Mouse (Mus musculus) testis, postnatal 14 days (tissue): ENCODE measurements around the gene Abtb2.
"Not testable (repeated sequence)": the region's sequence is repeated elsewhere in the genome, so short reads cannot be mapped to it uniquely, and the experiment has no call there.

ENCODE experiments used
- DNase-seq: peaks from one replicate; pipeline ENCODE4 v3.0.0; 2021; ENCODE audit warnings: low spot score

Gene Abtb2

DNA sequence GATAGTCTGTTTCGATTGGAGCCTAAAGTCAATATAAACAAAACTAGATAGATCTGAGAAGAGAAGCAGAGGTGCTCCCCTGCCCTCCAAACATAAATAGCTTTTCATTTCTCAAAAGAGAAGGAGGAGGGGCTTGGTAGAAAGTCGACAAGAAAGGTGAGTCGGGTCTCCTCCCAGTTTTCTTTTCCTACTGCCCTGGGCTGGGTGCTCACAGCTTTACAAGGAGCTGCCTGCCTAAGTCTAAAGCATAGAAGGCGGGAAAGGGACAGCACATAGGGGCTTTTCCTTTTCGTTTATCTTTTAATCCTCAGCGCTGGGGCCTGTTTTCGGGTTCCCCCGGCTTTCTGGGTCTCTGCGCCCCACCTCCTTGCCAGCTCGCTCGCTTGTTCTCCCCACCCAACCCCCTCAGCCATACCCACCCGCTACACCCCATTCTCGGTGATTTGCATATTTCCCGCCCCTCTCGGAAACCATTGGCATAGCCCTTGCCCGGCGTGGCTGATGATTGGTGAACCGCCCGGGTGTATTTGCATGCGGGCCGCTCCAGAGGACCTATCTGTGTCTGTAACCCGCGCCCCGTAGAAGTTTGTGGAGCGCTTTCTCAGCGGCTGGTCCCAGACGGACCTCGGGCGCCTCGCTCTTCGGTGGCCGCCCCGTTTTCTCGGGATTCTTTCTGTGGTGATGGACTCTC, at the start of gene Abtb2:
Abtb2 (plus strand) TSS at position 579 of the 691 bp plus-strand sequence.
- peak; percentile 95 for DNase-seq

DNA sequence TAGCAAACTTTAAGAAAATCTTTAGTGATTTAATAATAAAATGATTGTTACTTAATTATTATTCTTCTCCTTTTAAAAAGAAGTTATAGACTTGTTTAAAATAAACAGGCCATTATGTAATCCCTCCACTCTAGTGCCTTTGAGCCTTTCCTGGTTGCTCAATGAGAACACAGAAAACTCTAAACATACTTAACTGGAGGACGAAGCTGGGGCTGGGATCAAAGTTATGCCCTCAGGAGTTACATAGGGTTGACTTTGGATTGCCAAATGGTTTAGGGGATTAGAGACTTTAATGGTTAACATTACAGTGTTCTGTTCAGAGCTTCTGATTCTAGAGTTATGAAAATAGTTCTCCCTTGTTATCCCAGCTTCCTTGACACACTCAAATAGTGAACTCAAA, 49.6 kb upstream of the Abtb2 start:
- no peak for DNase-seq

DNA sequence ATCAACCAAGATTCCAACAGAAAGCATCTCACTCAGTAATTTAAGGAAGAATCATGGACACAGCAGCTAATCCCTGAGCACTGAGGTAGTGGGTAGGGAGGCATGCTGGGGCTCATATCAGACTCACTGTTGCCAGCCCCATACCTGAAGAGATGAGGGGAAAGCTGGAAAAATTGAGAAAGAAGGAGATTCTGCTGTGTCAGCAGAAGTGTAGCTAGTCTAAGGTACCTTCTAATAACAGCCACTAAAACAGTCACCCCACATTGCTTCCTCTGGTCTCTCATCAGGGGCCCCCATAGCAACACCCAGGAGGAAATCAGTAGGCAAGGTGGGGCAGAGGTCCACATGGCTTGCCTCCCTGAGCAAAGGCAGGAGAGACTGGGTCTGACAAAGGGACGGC, 40.5 kb upstream of the Abtb2 start:
- DNase-seq, result no peak

DNA sequence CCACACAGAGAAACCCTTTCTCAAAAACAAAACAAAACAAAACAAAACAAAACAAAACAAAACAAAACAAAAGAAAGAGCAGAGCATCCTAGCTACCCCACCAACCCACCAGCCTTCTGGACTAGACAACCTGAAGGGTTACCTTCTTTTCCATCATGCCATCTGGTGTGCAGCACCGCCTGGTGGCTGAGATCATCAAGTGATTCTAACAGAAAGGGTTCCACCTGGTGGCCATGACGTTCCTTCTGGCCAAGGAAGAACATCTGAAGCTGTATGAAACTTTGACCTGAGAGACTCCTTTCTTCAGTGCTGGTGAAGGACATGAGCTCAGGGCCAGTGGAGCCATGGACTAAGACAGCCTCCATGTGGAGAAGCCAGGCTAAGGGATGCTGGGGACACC, 19.0 kb upstream of the Abtb2 start:
- no peak for DNase-seq

DNA sequence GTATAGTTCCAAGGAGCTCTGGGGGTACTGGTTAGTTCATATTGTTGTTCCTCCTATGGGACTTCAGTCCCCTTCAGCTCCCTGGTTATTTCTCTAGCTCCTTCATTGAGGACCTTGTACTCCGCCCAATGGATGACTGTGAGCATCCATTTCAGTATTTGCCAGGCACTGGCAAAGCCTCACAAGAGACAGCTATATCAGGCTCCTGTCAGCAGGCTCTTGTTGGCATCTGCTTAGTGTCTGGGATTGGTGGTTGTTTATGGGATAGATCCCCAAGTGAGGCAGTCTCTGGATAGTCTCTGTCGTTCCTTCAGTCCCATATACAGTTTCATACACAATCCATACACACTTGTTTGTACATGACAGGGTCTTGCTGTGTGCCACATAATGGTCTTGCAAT, 15.8 kb upstream of the Abtb2 start:
- DNase-seq, result not testable (repeated sequence)

DNA sequence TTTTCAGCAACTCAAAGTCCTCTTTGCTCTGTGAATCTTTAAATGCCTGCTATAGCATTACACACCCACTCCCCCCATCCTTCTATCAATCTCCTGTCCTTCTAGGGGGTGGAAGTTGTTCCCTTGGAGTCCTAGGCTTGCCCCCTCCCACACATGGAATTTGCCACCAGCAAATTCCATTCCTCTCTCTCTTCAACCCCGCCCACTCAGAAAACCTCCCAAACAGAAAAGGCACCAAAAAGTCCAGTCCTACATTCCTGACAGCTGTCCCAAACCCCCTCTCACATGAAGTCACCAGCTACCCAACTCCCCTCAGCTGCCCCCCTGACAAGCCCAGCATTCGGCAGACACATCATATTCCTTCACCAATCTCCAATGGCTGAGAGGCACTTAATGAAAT, 12.1 kb upstream of the Abtb2 start:
- DNase-seq, result no peak

DNA sequence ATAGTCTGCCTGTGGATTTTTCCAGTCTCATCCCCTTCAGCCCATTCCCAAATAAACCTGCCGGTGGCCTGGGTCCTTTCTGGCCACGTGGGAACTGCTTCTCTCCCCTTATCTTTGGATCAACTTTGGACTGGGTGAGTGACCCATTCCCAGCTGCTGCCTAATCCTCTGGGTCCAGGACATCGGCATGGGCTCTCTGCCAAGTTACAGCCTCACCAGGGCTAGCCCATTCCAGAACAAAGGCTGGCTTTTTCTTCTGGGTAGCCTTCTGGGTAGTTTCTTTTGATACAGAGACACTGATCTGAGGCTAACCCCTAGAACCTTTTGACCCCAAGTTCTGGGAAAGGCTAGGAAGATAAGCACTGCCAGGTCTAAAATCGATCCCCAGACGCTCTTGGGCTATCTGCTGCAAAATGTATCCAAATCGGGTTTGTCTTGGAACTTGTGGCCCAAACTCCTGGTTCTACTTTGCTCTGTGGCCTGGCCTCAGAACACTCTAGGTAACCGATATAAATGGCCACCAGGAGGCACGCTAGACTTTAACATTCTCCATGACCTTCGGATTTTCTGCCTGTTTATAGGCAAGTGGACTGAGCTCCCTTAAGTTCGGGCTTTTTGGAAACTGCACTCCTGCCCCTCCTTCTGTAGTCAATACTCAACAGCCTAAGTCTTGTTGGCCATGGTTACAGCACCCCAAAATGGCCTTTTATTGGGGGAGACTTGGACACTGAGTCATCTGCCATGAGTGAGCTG, 9.8 kb upstream of the Abtb2 start:
- DNase-seq, result no peak

DNA sequence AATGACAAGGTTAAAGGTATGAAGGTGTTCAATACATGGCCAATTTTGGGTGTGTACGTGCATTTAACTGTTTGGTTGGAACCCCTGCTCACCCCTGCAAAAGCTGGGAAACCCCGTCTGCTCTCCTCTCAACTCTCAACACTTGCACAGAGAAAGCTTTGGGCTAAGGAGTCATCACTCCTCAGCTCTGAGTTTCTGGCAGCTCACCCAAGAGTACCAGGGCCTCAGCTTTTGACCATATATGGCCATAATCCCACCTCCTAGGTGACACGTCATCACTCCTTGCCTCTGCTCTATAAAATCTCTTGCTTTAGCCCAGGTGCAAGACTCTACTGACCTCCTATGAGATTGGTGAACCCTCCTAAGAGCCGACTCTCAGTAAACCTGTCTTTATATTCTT, 5.2 kb upstream of the Abtb2 start:
- no peak for DNase-seq

DNA sequence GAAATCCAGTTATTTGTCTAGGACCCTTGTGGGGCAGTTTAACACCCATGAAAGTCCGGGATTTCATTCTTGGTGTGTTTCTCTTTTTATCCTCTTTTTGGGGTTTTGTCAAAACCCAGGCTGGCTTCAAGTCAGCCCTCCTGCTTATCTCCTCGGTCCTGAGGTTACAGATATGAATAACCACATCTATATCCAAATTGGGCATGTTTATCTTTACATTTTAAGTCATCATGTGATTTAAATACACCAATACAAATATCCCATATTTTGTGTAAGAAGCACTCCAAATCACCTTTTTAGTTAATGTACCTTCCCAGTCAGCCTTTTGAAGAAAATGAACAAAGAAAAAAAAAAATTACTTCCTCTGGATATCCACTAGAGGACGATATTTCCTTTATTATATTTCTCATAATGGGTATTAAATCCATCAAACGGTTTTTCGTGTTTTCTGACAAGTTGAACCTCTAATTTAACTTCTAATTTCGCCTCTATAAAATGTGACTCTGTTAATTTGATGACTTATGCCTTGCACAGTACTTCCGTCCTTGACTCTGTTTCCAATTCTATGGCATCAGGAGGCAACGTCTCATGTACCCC, 1.6 kb upstream of the Abtb2 start:
- no peak for DNase-seq

DNA sequence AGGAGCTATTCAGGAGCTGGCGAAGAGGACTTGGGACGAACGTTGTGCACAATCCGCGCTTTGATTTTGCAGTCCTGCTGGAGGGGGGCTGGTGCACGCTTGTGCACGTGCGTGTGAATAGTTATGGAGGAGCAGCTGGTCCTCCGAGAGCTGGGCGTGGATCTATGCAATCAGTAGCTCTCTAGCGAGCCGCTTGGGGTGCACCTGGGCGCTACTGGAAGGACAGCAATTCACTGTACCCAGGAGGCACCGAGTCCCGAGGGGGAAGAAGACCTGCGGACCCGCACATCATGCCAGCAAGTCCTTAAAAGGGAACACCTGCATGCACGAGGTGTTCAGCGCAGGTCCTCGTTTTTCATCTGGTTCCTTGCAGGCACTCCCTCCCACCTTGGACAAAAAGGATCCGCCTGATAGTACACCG, 929 bp upstream of the Abtb2 start:
- peak; percentile 56 for DNase-seq

DNA sequence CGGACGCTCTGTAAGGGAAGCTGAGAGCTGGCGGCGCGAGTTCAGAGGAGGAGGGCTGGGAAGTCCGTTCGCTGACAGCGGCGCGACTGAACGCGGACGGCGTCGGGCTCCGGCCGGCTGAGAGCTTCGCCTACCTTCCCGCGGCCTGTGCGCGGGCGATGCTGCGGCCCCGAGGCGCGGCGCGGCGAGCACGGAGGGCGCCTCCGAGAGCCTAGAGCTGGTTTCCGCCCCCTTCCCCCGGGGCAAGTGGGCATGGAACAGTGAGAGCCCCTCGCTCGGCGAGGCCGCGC, 258 bp downstream of the Abtb2 start:
- no peak for DNase-seq

DNA sequence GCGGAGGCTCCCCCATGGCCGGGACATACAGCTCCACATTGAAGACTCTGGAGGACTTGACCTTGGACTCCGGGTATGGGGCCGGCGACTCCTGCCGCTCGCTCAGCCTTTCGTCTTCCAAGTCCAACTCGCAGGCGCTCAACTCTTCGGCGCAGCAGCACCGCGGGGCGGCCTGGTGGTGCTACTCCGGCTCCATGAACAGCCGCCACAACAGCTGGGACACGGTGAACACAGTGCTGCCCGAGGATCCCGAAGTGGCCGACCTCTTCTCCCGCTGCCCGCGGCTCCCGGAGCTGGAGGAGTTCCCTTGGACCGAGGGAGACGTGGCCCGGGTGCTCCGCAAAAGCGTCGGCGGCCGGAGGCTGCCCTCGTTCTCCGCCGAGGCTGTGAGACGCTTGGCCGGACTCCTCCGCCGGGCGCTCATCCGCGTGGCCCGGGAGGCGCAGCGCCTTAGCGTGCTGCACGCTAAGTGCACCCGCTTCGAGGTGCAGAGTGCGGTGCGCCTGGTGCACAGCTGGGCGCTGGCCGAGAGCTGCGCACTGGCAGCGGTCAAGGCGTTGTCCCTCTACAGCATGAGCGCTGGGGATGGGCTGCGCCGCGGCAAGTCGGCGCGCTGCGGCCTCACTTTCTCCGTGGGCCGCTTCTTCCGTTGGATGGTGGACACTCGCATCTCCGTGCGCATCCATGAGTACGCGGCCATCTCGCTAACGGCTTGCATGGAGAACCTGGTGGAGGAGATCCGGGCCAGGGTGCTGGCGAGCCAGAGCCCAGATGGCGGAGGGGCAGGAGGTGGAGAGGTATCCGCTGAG, 807 bp downstream of the Abtb2 start:
- DNase-seq, result peak; percentile 73

DNA sequence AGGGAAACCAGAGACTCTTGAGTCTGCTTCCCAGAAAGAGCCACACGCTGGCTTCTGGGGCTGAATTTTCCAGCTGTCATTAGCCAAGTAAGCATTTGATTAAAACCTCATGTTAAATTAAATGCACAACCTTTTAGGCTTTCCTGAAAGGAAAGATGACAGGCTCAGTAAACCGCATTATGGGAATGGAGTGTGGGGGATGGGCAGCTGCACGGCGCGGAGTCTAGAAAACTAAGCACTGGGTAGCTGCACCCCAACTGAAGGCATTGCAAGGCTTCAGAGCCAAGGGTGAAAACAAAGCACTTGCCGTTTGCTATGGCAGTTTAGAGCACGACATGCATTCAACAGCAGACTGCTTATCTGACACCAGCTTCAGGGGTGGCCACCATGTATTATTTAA, 2.1 kb downstream of the Abtb2 start:
- no peak for DNase-seq

DNA sequence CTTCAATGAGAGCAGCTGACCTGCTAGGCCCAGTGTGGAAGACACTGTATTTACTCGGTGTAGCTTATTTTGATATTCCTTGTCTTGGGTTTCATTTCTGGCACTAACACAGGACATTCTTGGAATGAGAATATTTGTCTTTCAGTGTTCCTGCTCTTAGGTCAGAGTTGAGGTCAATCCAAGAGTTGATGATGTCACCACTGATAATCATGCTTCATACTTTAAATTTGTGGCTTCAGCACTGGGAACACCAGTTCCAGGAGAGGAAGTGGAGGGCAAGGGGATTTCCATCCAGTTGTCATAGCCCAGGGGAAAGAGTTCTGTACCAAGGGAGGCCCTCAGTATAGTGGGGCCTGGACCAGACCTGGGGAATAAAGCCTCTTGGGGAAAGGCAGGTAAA, 3.6 kb downstream of the Abtb2 start:
- no peak for DNase-seq

DNA sequence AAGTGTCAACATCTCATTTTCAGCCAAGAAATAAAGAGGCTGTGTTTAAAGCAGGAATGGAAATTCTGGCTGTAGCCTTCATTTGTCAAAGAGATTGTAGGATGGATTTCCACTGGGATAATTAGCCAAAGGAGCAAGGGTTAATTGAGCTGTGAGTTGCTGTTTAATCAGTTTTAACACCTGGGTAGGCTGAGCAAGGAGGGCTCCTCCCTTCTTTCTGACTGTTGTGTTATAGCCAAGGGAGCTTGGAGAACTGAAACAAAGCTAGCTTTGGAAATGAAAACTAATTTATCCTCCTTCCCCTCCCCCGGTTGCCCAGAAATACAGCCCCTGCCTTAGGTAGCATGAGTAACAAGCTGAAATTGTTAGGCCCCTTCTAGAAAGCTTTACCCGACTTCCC, 6.2 kb downstream of the Abtb2 start:
- DNase-seq, result no peak

DNA sequence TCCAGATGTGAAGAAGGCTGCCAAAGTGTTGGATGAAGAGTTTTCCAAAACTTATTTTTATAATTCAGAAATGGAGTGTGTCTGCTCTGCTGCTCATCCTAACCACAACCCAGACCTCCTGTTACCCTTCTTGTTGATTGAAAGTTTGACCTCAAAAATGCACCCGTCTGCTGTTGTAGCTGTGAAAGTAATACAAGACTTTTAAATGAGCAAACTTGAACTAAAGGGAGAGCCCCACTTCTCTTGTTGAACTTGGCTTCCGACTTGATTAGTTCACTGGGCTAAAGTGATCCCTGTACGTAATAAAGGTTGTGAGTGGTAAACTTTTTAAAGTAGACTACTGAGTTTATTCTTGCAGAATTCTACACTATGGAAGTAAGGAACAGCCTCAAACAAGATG, 10.3 kb downstream of the Abtb2 start:
- DNase-seq, result no peak

DNA sequence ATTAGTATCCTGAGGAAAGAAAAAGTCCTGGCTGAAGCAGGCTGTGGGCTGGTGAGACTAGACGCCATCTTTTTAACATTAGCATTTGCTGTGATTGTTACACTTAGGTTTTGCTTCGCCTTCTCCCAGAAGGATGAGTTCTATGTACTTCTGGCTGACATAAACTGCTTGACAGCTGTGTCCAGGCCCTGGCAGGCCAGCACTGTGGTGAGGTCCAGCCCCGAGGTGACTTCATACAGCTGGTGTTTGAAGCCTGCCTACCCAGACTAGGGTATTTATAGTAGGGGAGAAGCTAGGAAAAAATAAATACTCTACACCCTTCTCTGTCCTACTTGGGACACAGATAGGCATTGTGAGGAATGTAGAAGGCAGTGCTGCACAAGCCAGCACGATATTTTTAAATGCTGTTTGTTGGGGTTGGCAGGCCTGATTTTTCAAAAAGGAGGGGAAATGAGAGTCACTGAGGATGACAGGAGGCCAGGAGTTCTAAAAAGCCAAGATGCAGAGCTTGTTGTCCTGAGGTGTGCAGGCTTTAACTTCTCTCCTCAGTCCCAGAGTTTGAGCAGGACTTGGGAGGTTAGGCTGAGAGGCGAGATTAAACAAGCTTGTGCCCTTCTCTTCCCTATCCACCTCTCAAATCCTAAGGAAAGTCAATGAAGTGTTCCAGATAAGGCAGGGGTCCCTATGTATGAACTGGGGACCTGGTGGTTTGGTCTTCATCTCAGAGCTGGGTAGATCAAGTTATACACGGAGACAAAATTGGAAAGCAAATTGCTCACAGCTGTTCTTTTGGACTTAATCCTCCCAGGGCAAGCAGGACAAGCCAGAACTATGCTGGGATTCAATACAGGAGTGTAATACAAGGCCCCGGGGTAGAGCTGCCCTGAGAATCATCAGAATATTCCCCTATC, 11.9 kb downstream of the Abtb2 start:
- DNase-seq, result no peak

DNA sequence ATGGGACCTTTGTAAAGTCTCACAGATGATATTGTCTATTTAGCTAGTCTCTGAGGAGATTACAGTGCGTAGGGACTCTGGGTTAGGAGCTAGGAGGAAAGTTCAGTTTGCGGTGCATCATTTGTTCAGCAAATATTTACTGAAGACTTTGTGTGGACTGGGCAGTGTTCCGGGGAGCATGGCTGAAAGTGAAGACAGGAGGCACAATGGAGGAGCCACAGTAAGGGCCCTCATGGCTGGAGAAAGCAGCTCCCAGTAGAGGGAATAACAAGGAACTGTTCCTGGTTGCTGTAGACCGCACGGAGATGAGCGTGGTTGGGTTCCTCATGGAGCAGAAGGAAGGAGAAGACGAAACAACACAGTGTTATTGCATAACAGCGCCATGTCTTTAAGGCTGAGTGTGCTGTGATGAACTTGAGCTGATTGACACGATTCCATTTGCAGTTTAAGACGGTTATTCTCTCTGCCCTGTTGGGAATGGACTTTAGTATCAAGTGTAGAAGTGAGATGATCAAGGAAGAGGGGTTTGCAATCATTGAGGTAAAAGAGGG, 12.6 kb downstream of the Abtb2 start:
- no peak for DNase-seq

DNA sequence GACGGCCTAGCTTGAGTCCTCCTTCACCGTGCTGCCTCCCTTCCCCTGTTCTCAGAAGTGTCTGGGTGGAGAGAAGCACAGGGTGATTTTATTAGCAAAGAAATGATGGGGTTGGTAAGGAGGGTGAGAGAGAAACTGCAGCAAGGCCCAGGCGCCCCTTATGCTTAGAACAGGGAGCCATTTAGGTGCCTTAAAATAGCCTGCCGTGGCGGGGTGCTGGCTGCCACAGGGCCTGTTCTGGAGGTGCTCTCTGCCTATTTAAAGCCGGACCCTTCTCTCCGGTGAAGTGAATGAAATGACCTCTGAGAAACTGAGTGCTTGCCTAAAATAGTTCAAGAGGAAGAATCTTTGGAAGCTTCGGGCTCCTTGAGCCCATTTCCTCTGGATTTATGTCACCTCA, 14.6 kb downstream of the Abtb2 start:
- no peak for DNase-seq

DNA sequence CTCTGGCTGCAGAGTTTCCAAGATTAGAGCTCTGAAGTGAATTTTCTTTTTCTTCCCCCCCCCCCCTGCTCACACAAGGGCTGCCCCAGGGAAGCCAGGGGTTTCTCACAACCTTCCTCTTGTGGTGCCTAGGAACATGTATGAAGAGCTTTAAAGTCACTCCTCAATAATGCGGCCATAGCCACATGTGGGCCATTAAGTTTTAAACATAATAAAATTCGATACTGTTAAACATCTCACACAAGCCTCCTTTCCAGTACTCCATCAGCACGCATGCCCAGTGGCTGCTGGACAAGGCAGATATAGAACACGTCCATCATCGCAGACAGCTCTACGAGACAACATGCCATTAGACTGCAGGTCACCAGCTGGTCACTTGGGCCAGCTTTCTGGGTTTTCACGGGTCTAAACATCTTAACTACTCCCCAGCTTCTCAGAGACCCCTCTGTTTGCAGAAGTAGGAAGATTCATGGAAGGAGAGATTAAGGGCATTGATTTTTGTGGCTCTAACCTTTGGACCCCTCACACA, 15.3 kb downstream of the Abtb2 start:
- DNase-seq, result no peak

DNA sequence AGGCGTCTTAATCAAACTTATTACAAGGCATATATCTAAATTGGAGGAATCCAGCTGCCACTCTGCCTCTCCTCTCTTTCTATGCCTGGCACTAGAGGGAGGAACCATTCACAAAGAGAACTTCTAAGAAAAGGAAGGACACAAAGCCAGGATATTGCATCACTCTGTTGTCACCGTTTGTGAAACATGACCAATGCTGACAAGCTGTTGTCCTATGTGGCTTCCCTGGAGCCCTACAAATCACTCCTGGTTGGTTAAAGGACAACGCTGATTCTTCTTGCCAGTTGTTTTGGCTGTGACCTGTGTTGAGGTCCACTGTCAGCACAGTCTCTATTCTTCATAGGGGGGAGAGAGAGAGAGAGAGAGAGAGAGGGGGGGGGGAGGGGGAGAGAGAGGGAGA, 17.2 kb downstream of the Abtb2 start:
- DNase-seq, result no peak
